Mouse (Mus musculus): ENCODE results near the gene Arhgef1. TPM values are rescaled to one million over a fixed set of nuclear protein-coding genes. Genes with fewer than 3 reads are reported as not detected.

The Arhgef1 gene
- total and polyA plus RNA-seq, 3 experiments = 17.8 to 128 (median 37.8) TPM

GRCm38 (mm10) chr7:24890281-24891216 is 12.2 kb upstream of the Arhgef1 start (continued):
- TF ChIP-seq BHLHE40 (IDR thresholded peaks at IDR 0.05; ENCODE audit: low read depth, low read length) = peak; percentile 43
- TF ChIP-seq POLR2AphosphoS2 (IDR thresholded peaks at IDR 0.05; ENCODE audit: low read depth, low read length) = peak; percentile 98

DNA sequence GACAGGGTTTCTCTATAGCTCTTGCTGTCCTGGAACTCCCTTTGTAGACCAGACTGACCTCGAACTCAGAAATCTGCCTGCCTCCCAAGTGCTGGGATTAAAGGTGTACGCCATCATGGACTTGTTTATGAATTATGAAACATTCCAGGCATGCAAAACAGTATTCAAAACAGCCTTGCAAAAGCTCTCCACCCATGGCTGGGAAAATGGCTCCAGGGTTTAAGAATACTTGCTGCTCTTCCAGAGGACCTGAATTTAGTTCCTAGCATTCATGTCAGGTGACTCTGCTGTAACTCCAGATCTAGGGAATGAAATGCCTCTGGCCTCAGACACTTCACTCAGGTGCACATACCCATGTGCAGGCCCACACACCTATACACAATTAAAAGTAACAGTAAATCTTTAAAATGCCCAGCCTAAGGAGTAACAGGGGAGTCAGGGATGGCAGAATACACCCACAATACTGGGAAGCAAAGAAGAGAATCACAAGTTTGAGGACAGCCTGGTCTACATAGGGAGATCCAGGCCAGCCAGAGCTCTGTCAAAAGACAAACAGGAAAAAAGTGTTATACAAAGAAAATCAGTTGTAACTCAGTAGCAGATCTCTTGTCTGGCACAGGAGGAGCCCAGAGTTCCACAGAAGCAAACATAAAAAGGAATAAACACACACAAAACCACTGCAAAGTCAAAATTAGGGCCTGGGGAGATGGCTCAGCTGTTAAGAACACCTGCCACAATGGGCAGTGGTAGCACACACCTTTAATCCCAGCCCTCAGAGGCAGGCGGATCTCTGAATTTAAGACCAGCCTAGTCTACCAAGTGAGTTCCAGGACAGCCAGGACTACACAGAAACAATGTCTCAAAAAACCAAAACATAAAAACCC is 11.2 kb upstream of the Arhgef1 start:
- Histone ChIP-seq H3K27ac (ENCODE audit: insufficient read depth, low read depth) (peak overlapping the region; percentile 38), H3K79me2 (replicated peaks; ENCODE audit: control insufficient read depth, extremely low read depth, insufficient read depth, poor library complexity, severe bottlenecking) (peaks cover 21% of the 10 kb centered on the region), H3K4me2 (ENCODE audit: insufficient read depth, low read depth, poor library complexity, severe bottlenecking) (0 out of 2 replicates have a peak overlapping the region, but pooled peaks have one; percentile 7), H3K9ac (ENCODE audit: insufficient read depth, low read depth) (no peak overlapping the region), H3K4me1 (ENCODE audit: control insufficient read depth in 1 of 2, insufficient read depth in 2 of 2) (peaks cover 7 to 87% of the 10 kb centered on the region in 2 experiments), H3K27me3 (replicated peaks) (no peaks in the 10 kb centered on the region), H3K4me3 (replicated peaks in 1 of 3; ENCODE audit: low read depth in 2 of 3, low read length in 2 of 3, poor library complexity in 1 of 3) (no peak overlapping the region), H3K36me3 (replicated peaks in 1 of 2; ENCODE audit: control insufficient read depth in 1 of 2, insufficient read depth in 1 of 2, low read length in 1 of 2) (peaks cover 40 to 47% of the 10 kb centered on the region in 2 experiments), H3K9me3 (replicated peaks; ENCODE audit: low read length) (peaks cover 4% of the 10 kb centered on the region)
- dilution Hi-C loops (cut with MboI; ENCODE audit: extremely low pct_ligation_motif_present, extremely low pct_unique_long_range_greater_than_20kb, low sequenced_read_pairs) = no loop called here
- in situ Hi-C loops (cut with MboI; ENCODE audit: low pct_ligation_motif_present, low pct_unique_long_range_greater_than_20kb, low sequenced_read_pairs) = no loop called here
- DNase-seq (ENCODE audit: extremely low read depth) = no peak
- no peak for TF ChIP-seq ZKSCAN1 (IDR thresholded peaks at IDR 0.05; ENCODE audit: borderline replicate concordance, low read depth, low read length)
- 0 out of 2 replicates have a peak, but pooled peaks have one; percentile 19 for TF ChIP-seq TBP (conservative IDR thresholded peaks at IDR 0.05; ENCODE audit: low read depth, low read length)
- TF ChIP-seq MEF2A (IDR thresholded peaks at IDR 0.05; ENCODE audit: borderline replicate concordance, low read depth, low read length) = no peak
- TF ChIP-seq MYC (IDR thresholded peaks at IDR 0.05; ENCODE audit: low read depth, low read length) = no peak
- TF ChIP-seq JUND (conservative IDR thresholded peaks at IDR 0.05; ENCODE audit: low read depth, low read length) = no peak
- TF ChIP-seq RCOR1 (conservative IDR thresholded peaks at IDR 0.05; ENCODE audit: low read depth, low read length) = peak; percentile 19; the same call in 1 of the 2 replicates
- TF ChIP-seq MAZ (IDR thresholded peaks at IDR 0.05; ENCODE audit: low read depth, low read length) = no peak
- TF ChIP-seq NRF1 (IDR thresholded peaks at IDR 0.05; ENCODE audit: low read depth, low read length) = no peak
- no peak for TF ChIP-seq GABPA (IDR thresholded peaks at IDR 0.05; ENCODE audit: insufficient replicate concordance, low read depth, low read length)
- no peak for TF ChIP-seq E2F4 (IDR thresholded peaks at IDR 0.05; ENCODE audit: insufficient replicate concordance, low read depth, low read length)
- peak; percentile 64 for TF ChIP-seq CHD2 (IDR thresholded peaks at IDR 0.05; ENCODE audit: low read length)
- no peak for TF ChIP-seq SIN3A (IDR thresholded peaks at IDR 0.05; ENCODE audit: low read length)
- no peak for TF ChIP-seq ZC3H11A (IDR thresholded peaks at IDR 0.05; ENCODE audit: low read depth, low read length)
- TF ChIP-seq RAD21 (IDR thresholded peaks at IDR 0.05; ENCODE audit: low read depth, low read length) = no peak
- TF ChIP-seq EP300 (IDR thresholded peaks at IDR 0.05; ENCODE audit: low read length) = no peak
- TF ChIP-seq IRF4 (IDR thresholded peaks at IDR 0.05; ENCODE audit: low read depth, low read length) = no peak
- TF ChIP-seq MXI1 (IDR thresholded peaks at IDR 0.05; ENCODE audit: low read depth, low read length) = 0 out of 2 replicates have a peak, but pooled peaks have one; percentile 46
- TF ChIP-seq POLR2A (IDR thresholded peaks at IDR 0.05; ENCODE audit: low read depth, low read length) = peak; percentile 27
- no peak for TF ChIP-seq CHD1 (IDR thresholded peaks at IDR 0.05; ENCODE audit: low read depth, low read length)
- TF ChIP-seq ZNF384 (IDR thresholded peaks at IDR 0.05; ENCODE audit: low read depth, low read length) = no peak
- TF ChIP-seq UBTF (IDR thresholded peaks at IDR 0.05; ENCODE audit: low read depth, low read length) = no peak
- no peak for TF ChIP-seq HCFC1 (IDR thresholded peaks at IDR 0.05; ENCODE audit: low read depth, low read length)
- TF ChIP-seq POLR2AphosphoS2 (IDR thresholded peaks at IDR 0.05; ENCODE audit: low read depth, low read length) = peak; percentile 54; the same call in 1 of the 2 replicates
- TF ChIP-seq ETS1 (conservative IDR thresholded peaks at IDR 0.05; ENCODE audit: low read depth, low read length) = no peak
- TF ChIP-seq JUN (IDR thresholded peaks at IDR 0.05; ENCODE audit: insufficient read depth, low read depth, low read length) = no peak
- TF ChIP-seq BHLHE40 (IDR thresholded peaks at IDR 0.05; ENCODE audit: low read depth, low read length) = no peak
- TF ChIP-seq TCF12 (IDR thresholded peaks at IDR 0.05; ENCODE audit: low read depth, low read length) = no peak
- TF ChIP-seq USF2 (conservative IDR thresholded peaks at IDR 0.05; ENCODE audit: low read depth, low read length) = no peak
- TF ChIP-seq KAT2A (IDR thresholded peaks at IDR 0.05; ENCODE audit: insufficient replicate concordance, low read length) = no peak
- TF ChIP-seq SMC3 (IDR thresholded peaks at IDR 0.05; ENCODE audit: low read depth, low read length) = peak; percentile 4; the same call in 1 of the 2 replicates
- TF ChIP-seq CTCF (conservative IDR thresholded peaks at IDR 0.05 in 1 of 2, IDR thresholded peaks at IDR 0.05 in 1 of 2; ENCODE audit: low read depth in 2 of 2, low read length in 2 of 2) = no peak
- no peak for TF ChIP-seq PAX5 (IDR thresholded peaks at IDR 0.05; ENCODE audit: low read length)
- no peak for TF ChIP-seq MAX (IDR thresholded peaks at IDR 0.05; ENCODE audit: low read length)

Measured in CH12.LX (cell line).